Comparison of ENCODE assay signal across 14 mouse cellular contexts in genomic region chr15:13027513-13027912, GRCm38 (mm10).
"Had no signal": no experiment of that assay in that cellular context is flagged by ENCODE, and none has a peak within 500 bp of the region (broad histone marks: within the 10 kb centered on the region; RNA-seq: fewer than 3 reads in every experiment).

No protein-coding gene starts in this region.

- H3K9ac ChIP-seq: limb, embryonic 12.5 days; liver, embryonic 13.5 days; liver, postnatal 0 days; lung, embryonic 15.5 days; neural tube, embryonic 13.5 days had no signal

- H3K4me2 ChIP-seq: limb, embryonic 12.5 days; liver, embryonic 13.5 days; lung, embryonic 15.5 days; neural tube, embryonic 13.5 days had no signal

- H3K9me3 ChIP-seq: limb, embryonic 12.5 days; liver, embryonic 13.5 days; lung, embryonic 15.5 days; midbrain, embryonic 10.5 days; neural tube, embryonic 13.5 days had no signal

- H3K27me3 ChIP-seq: limb, embryonic 12.5 days; liver, embryonic 13.5 days; lung, embryonic 15.5 days; neural tube, embryonic 13.5 days had no signal

- H3K36me3 ChIP-seq: limb, embryonic 12.5 days; liver, embryonic 13.5 days; lung, embryonic 15.5 days; midbrain, embryonic 10.5 days; neural tube, embryonic 13.5 days had no signal

- DNase-seq: kidney, adult 8-10 months; kidney, postnatal 36 days; liver; liver, embryonic 13.5 days; liver, postnatal 0 days; lung, postnatal 36 days; midbrain, embryonic 14.5 days; right cerebral cortex, postnatal 14 days; thymus, postnatal 4 days had no signal

- H3K4me1 ChIP-seq: limb, embryonic 12.5 days; liver, embryonic 13.5 days; lung, embryonic 15.5 days; midbrain, embryonic 10.5 days had no signal

- ATAC-seq: liver, postnatal 0 days had no signal

- H3K4me3 ChIP-seq: limb, embryonic 12.5 days; liver, embryonic 13.5 days; lung, embryonic 15.5 days; midbrain, embryonic 10.5 days; neural tube, embryonic 13.5 days had no signal

- H3K27ac ChIP-seq: limb, embryonic 12.5 days; liver, embryonic 13.5 days; lung, embryonic 15.5 days; midbrain, embryonic 10.5 days; neural tube, embryonic 13.5 days; stomach, postnatal 0 days had no signal
